Mouse (Mus musculus) CD8-positive naive resting alpha-beta T cell, adult 2 months (primary cell): Measurements from ENCODE around the gene Man2a2.

Experiments used
- DNase-seq, 2 experiments: peaks; one replicate each; pipeline ENCODE4 v3.0.0; 2022; ENCODE audit warnings: low read depth in 2 of 2, low spot score in 2 of 2

Man2a2 gene

GRCm38 (mm10) chr7:80371041-80371751, at the start of gene Man2a2:
Gene Man2a2 (minus strand): TSS chr7:80371375.
- DNase-seq, result peak; percentile 67 to 76

- no peak for DNase-seq
These were observed 49.4 kb upstream of the Man2a2 start for GRCm38 (mm10) chr7:80420586-80420985.

- no peak for DNase-seq
These were observed 48.1 kb upstream of the Man2a2 start for GRCm38 (mm10) chr7:80419278-80419677.

- DNase-seq, result no peak
These were observed 46.9 kb upstream of the Man2a2 start for GRCm38 (mm10) chr7:80418036-80418435.

GRCm38 (mm10) chr7:80417601-80418000, 46.4 kb upstream of the Man2a2 start:
- DNase-seq, result no peak

GRCm38 (mm10) chr7:80416969-80417368, 45.8 kb upstream of the Man2a2 start:
- DNase-seq, result no peak

GRCm38 (mm10) chr7:80414303-80414855, 43.2 kb upstream of the Man2a2 start:
- no peak for DNase-seq

- no peak for DNase-seq
These were observed 42.5 kb upstream of the Man2a2 start for GRCm38 (mm10) chr7:80413512-80414302.

- DNase-seq, result no peak
These were observed 41.6 kb upstream of the Man2a2 start for GRCm38 (mm10) chr7:80412781-80413180.

- no peak for DNase-seq
These were observed 41.1 kb upstream of the Man2a2 start for GRCm38 (mm10) chr7:80412279-80412678.

- DNase-seq, result no peak
These were observed 39.2 kb upstream of the Man2a2 start for GRCm38 (mm10) chr7:80410380-80410779.

- no peak for DNase-seq
These were observed 36.5 kb upstream of the Man2a2 start for GRCm38 (mm10) chr7:80407712-80408111.

GRCm38 (mm10) chr7:80406186-80406585, 35.0 kb upstream of the Man2a2 start:
- no peak for DNase-seq

- DNase-seq, result no peak
These were observed 34.1 kb upstream of the Man2a2 start, which contains the start of gene Furin for GRCm38 (mm10) chr7:80405188-80405695. Gene Furin (minus strand): TSS chr7:80405436.

GRCm38 (mm10) chr7:80404101-80404894, 33.1 kb upstream of the Man2a2 start:
- DNase-seq, result peak; percentile 33 to 42

GRCm38 (mm10) chr7:80403551-80403950, 32.4 kb upstream of the Man2a2 start:
- no peak for DNase-seq

GRCm38 (mm10) chr7:80402651-80403321, 31.6 kb upstream of the Man2a2 start:
- DNase-seq, result no peak

GRCm38 (mm10) chr7:80401860-80402641, 30.9 kb upstream of the Man2a2 start:
- peak in 1 of 2 experiments; percentile 27 for DNase-seq

GRCm38 (mm10) chr7:80401041-80401859, 30.1 kb upstream of the Man2a2 start:
- no peak for DNase-seq
